Mouse (Mus musculus): ENCODE measurements around the gene Stat4.
A peak's percentile ranks its signal among the peaks of the same experiment; 100 is the strongest.

Stat4 gene

DNA sequence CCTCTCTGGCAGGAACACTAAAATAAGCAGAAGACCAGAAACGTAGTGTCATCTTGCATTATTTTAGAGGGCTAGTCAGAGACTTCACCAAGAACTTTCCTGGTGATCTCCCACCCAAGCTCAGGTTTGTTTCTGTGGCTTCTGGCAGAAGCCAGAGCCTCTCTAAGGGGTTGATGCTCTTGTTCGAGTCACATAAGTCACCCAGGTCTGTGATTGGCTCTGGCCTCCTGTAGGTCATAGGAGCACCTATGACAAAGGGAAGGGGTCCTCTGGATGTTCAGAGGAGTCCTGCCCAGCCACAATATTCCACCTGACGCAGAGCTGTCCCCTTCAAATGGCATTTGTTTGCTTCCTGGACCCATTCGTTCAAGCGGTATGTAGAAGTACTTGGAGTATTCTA, at the start of gene Stat4:
Stat4 (plus strand) TSS at position 301 of the 400 bp plus-strand sequence.
- no peak for DNase-seq

DNA sequence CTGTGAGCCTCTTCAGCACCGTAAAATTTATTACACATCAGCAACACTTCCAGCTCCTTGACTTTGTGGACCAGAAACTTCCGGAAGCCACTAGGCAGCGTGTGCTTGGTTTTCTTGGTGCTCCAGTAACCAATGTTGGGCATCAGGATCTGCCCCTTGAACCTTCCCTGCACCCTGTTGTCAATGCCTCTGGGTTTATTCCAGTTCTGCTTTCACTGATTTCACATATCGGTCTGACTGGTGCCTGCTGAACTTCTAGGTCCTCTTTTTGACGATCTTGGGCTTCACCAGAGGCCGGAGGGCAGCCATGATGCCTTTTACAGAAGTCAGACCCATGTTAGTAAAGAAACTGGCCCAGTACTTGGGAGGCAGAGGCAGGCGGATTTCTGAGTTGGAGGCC, 48.6 kb upstream of the Stat4 start:
- DNase-seq = no peak

DNA sequence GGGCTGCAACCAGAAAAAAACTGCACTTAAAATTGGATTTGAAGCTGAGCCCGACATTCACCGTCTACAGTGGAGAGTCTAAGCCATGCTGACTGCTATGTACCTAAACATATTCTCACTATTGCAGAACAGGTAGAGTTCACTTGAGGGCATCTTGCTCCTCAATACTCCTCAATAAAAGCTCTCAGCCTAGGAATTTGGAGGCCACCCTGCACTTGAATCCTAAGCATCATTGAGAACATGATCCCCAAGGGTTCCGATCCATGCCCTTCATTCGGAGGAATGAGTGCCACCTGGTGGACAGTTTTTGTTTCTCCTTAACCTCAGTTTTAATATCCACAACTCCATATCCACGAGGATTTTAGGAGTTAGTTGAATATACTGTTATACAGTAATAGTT, 42.2 kb upstream of the Stat4 start:
- peak; percentile 82 for DNase-seq

DNA sequence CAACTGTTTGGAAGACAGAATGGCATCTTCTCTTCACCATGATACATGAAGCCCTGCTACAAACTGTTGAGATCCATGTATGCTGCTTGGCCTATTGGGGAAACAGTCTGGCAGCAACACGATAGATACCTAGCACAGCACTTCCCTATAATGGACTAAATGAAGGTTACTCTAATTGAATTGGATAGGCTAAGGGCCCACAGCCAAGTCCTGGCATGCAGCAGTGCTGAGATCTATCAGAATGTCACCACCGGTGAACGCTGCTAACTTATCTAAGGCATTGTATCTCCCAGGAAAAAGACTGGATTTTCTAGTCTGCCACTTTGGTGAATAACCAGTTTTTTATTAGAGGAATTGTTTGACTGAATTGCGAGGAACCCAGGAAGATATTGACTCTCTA, 39.8 kb upstream of the Stat4 start:
- DNase-seq = no peak

DNA sequence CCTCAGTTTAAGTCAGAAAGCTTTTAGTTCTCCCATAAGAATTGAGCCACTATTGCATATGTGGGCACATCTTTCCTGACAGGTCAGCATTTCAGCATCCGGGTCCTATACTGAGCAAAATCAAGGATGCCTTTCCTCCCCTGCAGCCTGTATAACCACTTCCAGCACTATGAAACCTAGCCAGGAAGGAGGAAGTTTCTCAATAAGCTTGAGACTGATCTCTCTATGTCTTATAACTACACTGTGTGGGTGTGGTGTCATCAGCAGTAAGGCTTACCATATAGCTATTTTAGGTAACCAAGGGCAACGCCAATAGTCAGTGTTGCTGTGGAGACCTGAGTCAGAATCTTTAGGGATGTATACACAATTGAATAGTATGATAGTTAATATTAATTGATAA, 22.3 kb upstream of the Stat4 start:
- DNase-seq = no peak

DNA sequence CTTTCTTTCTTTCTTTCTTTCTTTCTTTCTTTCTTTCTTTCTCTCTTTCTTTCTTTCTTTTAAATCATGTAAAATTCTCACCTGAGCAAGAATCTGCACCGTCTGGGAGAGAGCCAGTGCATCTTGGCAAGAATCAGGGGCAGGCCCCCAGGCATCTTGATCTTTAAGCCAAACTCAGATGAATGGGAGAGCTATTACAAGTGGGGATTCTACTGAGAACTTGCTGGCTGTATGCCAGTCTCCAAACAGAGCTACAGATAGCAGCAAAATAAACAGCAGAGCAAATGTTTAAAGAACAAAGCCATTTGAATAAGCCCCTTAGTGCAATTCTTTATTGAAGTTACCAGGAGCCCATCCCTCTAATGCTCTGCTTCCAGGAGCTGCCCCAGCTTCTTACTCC, 18.0 kb upstream of the Stat4 start:
- peak; percentile 15 for DNase-seq

DNA sequence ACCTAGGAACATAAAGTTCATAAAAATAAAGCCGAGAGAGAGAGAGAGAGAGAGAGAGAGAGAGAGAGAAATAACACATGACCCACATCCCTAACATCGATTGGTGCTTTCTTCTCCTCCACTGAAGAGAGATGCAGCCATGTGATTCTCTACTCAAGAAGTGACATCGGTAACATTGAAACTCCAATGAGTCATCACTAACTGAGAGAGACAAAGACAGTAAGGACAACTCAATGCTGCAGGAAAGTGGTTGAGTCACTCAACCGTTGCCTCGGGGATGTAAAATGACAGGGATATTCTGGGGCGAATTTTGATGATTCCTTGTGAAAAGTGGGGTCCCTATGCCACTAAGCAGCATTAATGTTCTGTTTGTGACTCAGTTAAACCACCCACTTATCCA, 16.8 kb upstream of the Stat4 start:
- no peak for DNase-seq

DNA sequence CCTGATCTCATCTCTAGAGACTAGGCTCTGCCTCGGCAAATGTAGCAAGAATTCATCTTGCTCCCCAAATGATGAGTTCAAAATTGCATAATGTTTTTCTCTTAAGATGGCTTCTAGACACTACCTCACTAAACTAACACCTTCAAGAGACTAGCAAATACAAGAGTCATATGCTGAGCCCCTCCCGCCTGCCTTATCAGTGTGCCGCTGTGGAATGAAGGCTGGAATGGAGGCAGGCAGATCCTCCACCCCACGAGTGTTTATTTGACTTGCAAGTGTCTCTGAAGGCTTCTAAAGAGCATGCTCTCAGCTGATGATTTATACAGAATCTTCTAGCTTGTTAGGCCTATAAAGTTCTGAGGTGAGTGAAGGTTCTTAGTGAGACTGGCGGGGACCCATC, 11.4 kb upstream of the Stat4 start:
- DNase-seq = peak; percentile 57

DNA sequence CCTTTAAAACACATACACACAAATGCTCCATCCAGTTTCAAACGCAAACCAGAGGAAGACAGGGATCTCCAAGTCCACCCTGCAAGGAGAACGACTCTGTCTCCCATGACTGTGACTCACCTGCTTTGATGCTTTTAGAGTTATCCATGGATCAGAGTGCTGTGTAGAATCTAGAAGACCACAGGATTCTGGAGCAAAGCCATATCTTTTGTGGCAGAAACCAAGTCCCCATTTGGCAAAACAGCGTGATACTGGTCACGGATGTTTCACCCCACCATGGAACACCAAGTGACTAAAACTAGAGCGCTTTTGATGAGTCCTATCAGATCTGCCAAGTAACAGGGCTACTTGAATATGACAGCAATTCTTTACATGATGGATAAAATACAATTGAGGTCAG, 7.9 kb upstream of the Stat4 start:
- no peak for DNase-seq

DNA sequence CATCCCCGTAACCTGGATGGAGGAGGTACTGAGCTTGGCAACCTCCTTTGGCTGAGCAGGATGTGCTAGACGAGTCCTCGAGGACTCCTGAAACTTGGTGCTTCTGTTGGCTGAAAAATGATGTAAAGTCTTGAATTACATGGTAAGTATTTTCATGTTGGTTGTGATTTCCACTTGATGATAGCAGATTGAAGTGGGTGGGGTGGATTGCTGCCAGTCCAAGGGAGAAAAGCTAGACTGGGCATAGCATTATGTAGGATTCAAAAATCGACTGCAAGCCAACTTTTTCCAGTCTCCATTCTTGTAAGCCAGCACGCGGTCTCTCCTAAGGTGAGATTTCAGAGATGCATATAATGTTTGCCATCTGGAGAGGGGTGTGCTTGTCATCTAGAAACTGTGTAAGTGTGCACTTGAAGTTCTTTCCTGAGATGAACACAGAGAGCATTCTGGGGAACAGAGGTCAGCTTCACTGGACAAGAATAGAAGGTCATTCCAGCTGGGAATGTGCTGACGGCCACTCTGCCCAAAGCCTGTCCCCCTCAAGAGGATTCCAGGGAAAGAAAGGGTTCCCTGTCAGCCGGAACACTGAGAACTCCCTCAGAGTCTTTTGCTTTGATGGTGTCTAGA, 5.1 kb downstream of the Stat4 start:
- DNase-seq = peak; percentile 29

DNA sequence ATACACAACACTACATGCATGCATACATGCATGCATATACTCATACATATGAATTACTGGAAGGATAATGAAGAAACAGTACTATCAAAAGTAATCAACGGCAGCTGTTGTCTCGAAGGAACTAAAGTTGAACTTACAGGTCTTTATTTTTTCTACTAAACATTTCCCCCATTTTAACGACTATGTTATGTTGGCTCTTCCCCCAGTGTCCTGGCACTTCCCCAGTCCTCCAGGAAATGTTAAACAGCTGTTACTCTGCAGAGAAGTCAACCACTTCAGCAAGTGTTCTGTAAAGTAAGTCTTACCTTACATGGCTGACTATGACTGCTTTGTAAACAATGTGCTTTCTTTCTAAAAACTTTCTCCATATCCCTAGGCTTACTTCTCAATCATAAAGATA, 9.1 kb downstream of the Stat4 start:
- DNase-seq = peak; percentile 20

DNA sequence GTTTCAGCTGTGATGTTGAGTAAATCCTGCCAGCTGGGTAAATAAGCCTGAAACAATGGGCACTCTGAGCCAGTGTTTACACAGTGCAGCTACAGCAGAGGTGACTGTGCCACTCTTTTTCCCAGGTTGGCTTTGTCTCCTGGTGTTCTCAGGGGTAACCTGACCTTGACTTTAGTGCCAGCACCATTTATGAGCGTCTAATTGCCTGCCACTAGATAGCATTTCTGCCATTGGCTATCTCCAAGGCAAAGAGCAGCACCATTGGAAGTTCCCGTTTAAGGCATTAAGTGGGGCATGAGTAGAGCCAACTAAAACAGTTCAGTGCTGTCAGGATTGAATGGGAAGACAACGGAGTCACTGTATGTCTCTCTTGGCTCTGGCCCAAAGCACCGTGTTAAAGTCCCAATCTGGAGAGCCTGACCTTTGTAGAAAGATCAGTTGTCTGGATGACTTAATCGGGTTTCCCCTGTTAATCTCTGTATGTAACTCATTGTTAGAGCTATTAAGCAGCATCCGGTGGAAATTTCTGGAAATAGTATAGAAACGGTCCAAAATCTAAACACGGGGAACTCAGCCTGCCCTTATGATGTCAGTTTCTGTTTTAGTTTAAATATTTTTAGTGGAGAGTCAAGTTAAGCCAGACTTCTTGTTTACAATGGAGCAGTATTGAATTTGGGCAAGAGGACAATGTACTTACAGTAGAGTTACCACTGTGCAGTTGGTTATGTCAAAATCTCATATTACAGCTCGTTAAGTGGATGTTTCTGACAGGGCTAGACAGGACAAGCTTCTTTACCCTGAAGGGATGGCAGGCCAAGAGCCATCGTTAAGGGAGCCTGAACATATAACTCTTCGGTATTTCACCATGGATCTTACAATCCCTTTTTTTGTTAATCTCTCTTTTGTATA, 10.1 kb downstream of the Stat4 start:
- DNase-seq = peak; percentile 55

DNA sequence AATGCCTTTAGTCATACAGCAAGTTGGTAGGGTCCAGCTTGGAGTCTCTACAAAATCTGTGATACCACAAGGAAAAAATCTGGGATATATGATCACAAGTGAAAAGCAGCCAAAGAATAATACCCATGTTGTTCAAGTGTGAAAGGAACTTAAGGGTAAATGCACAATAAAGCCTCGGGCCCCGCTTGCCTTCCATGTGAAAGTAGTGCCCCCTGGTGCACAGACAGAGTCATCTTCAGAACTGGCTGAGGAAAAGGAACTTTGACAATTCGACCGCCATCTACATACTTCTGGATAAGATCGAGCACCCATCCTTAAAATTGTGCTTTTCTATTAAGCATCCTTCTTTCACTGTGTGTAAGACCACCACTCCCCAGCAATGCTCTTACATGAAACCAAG, 11.6 kb downstream of the Stat4 start:
- DNase-seq = peak; percentile 56

DNA sequence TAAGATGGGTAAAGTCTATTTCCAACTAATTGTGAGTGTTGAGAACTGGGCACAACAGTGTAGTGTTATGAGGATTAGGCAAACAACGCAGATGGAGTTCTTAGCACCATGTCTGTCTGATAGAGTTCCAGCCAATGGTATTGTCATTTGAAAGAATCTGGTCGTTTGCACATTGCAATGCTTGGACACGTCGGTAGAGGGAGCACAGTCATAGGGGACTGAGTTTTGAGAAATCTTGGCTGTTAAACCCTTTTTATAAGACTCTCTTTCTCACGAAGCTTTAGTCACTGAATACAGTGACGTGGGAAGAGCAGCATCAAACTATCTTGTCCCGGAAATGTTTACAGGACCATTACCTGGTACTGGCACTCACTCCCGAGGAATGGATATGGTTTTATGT, 17.1 kb downstream of the Stat4 start:
- DNase-seq = peak; percentile 81

DNA sequence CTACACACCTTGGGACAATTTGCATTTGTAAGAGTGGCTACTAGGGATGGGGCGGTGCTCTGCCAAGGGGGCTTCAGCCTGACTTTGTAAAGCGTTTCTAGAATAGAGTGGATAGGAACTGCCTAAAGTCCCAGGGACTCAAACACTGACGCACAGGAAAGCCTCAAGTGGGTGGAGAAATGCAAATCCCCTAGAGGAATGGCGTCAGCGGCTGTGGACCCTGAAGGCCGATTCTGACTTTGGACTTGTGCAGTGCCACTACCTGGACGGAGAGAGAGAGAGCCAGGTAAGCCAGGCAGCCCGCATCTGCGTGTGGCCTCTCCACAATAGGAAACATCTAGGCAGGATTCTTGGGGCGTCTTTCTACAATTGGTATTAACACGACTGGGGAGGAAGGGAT, 21.5 kb downstream of the Stat4 start:
- DNase-seq = peak; percentile 38

DNA sequence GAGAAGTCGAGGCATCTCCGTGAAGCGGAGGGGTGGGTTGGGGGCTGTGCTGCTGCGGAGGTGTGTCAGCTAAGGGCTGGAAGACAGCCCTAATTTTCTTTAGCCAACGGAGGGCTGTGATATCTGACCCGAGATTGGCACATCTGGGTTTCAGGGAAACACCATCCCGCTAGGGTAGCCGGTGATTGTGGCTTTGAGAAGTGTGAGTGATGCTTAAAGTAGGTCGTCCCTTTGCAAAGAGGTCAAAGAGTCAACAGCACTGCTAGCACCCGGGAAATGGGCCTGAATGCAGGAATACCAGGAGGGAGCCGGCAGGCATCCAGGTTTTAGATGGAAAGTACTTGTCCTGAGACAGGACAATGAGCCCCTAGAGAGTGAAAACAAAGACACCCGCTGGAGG, 22.0 kb downstream of the Stat4 start:
- no peak for DNase-seq

DNA sequence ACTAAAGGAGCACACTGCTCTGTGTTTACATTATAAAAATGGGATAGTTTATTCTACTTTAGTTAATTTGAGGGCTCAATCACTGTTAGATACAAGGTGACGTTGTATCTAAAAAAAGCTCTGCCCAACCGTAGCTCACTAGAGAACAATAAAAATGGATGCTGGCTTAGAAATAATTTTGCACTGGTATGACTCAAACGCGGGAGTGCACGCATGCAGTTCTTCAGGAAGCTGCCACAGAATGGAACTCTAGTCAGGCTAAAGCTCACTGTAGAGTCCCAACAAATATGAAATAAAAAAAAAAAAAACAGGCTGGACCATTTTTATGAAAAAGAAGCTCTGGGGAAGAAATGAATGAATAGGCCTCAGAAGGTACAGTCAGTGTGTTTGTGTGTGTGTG, 23.8 kb downstream of the Stat4 start:
- DNase-seq = no peak

DNA sequence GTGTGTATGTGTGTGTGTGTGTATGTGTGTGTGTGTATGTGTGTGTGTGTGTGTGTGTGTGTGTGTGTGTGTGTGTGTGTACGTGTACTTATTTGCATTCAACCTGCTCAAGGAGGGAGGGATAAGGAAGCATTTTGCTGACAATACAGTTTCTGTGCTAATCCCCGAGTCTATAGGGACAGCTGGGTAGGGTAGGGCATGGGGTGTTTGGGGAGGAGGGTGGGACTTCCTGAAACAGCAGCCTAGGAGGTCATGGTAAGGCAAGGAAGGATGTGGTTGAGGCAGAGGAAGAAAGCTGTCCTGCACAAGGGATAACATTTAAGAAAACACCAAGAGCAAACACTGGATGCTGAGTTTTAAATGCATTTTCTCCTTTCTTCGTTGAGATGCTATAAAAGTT, 24.3 kb downstream of the Stat4 start:
- peak; percentile 9 for DNase-seq

DNA sequence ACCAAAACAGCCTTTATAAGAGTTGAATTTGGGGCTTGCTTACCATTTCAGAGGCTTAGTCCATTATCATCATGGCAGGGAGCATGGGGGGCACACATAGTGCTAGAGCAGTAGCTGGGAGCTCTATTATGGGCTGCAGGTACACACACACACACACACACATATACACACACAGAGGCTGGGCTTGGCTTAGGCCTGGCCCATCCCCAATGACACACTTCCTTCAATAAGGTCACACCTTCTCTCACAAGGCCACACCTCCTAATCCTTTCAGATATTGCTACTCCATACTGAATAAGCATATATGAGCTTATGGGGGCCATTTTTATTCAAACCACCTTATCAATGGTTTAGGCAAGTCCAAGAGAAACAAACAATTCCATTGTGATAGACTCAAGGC, 25.3 kb downstream of the Stat4 start:
- DNase-seq = no peak

DNA sequence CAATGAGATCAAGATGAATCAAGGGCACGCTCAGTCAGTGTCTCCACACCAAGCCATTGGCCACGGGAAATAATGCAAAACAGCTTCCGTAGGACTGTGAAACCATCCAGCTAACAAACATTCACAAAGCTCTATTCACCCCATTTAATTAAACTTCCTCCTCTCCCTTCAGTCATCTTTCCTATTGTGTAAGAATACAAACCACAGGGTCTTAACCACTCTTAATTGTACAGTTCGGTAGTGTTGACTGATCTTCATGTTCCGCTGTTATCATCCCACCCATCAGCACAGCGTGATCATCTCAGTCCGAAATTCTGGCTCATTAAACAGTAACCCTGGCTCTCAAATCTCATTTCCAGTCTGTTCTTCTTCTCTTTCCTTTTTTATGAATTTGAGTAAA, 25.8 kb downstream of the Stat4 start:
- no peak for DNase-seq

DNA sequence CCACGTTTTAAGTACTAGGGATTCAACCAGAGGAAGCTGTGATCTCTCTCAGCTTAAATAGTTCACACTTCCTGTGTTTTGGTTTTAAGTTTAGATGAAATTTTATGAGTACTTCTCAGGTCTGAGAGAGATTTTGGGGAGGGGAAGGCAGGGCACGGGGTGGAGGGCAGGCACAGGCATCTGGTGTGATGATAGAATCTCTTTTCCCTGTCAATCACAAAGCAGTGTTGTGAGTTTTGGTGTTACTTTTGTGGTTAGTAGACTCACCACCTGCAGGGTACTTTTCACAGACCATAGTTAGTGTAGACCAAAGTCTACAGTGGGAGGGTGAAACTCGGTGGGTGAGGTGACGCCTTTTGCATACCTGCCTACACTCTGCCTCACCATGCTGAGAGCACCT, 32.7 kb downstream of the Stat4 start:
- DNase-seq = no peak

DNA sequence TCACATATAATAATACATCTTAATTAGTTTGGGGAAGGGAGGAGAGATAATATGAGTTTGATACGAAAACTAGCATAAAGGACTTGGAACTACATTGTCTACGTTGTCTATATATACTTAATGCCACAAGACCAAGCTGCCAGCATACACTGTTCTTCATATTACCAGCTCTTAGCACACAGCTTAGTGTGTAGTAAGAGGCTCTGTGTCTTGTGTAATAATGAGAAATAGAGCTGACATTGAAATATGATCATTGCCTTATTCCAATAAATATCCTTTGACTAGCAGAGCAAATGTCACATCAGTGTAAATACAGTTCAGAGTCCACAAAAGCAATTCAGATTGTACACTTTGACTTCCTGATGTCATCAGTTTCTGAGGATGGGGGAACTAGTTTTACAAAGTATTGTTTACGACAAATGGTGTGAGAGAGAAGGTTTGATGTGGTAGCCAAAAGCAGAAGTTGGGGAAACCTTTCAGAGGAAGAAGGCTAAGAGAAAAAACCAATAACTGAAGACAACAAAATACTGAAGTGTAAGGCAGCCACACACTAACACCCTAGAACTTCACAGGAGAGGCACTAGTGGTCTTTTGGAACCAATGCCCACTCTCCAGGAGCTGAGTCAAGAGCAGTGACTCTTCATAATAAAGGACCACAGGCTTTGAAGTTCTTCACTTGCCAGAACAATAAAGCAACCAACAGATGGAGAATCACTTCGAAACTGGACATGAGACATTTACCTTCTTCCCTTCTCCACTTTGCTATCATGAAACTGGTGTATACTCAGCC, 35.2 kb downstream of the Stat4 start:
- DNase-seq = no peak

DNA sequence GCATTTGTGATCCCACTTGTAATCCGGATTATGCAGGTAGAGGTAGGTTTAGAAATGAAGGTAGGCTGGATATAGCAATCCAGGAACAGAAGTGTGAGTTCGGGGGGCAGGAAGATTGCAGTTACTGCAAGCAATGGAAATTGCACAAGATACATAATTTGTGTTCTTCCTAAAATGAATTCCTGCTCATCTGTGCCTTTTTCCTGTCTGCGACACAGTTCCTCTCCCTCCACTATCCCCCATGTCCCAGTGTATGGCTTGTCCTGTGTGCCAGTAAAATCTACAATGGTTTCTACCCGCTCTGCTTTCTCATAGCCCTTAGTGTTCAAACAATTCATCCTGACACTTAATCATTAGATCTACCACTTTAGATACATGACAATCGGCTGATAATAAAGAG, 41.7 kb downstream of the Stat4 start:
- no peak for DNase-seq
